Mouse (Mus musculus) gastrocnemius, adult 2 months (tissue): ENCODE measurements around the gene Cbx4. TPM values are rescaled to one million over a fixed set of nuclear protein-coding genes. Genes with fewer than 3 reads are reported as not detected.

Experiments used
- DNase-seq: peaks from one replicate; pipeline ENCODE4 v3.0.0; 2022
- H3K27ac ChIP-seq: fragments of 200-600 bp; 2 replicates; pipeline ENCODE4 v1.8.1; 2022; ENCODE audit warnings: mild to moderate bottlenecking
- H3K4me3 ChIP-seq: fragments of 200-600 bp; 2 replicates; pipeline ENCODE4 v1.8.1; 2022; ENCODE audit warnings: mild to moderate bottlenecking, moderate library complexity
- CTCF ChIP-seq: fragments of 200-600 bp; IDR thresholded peaks from 2 replicates; pipeline ENCODE4 v1.8.1; 2022; ENCODE audit warnings: antibody characterized with exemption, mild to moderate bottlenecking, moderate library complexity
- intact Hi-C: fragments of 180-260 bp; cut with DNase I; formaldehyde crosslinking; loops from one replicate; pipeline ENCODE4 v1.15.1; 2025
- total RNA-seq, 2 experiments: library from RNA; stranded (reverse); gene quantifications; 2 replicates each; pipeline ENCODE4 v1.2.3; 2021

Cbx4 gene
- total RNA-seq, 2 experiments from 2014 or later = 2.1 to 2.2 TPM

GRCm38 (mm10) chr11:119047261-119048132, 38.5 kb downstream of the Cbx4 start:
- Histone ChIP-seq H3K4me3 (no peak overlapping the region; the same call in 1 of the 2 replicates), H3K27ac (no peak overlapping the region)
- no peak; the same call in 1 of the 2 replicates for TF ChIP-seq CTCF
- intact Hi-C loops = no loop called here
- no peak for DNase-seq

DNA sequence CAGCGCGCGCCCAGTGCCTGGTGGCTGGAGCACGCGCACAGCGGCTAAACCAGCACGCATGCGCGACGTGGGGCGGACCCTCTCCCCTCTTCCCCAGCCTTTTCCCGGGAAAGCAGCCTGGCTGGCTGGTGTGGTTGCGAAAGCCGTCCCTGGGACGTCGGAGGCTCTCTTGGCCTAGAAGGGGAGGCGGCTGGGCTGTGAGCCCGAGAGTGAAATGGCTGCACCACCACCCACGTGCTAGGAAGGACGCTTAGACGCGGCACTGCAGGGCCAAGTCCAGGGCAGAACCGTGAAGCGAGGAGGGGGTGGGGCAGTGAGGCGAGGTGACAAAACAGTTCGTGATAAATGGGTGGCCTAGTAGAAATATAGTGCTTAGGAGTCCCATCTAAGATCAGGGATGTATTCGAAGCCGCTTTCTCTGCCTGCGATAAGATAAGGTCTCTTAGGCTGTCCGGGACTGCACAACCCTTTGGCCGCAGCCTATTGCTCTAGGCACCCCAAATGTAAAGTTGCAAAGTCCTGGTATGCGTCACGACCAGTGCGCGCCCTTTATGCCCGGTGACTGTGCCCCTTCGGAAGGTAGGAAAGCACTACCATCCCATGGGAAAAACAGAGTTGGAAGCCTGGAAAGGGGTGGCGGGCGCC, 39.3 kb downstream of the Cbx4 start:
- DNase-seq = peak; percentile 78
- H3K4me3 ChIP-seq = no peak overlapping the region; the same call in 1 of the 2 replicates
- intact Hi-C loops = no loop called here
- no peak for TF ChIP-seq CTCF
- no peak overlapping the region for H3K27ac ChIP-seq

- TF ChIP-seq CTCF = peak; percentile 28; the same call in 1 of the 2 replicates
- intact Hi-C loops = loop anchor here (5.0 kb wide), 2 partner anchors 43 to 83 kb away; partner anchors contain the start of gene Cbx4
- Histone ChIP-seq H3K27ac (no peak overlapping the region), H3K4me3 (peak overlapping the region; percentile 23; the same call in 1 of the 2 replicates)
- no peak for DNase-seq
Measured at GRCm38 (mm10) chr11:119044551-119045337, 41.3 kb downstream of the Cbx4 start.

GRCm38 (mm10) chr11:119043761-119044550, 42.1 kb downstream of the Cbx4 start:
- intact Hi-C loops = loop anchor here (5.0 kb wide), 2 partner anchors 43 to 83 kb away; partner anchors contain the start of gene Cbx4
- TF ChIP-seq CTCF = peak; percentile 61
- DNase-seq = no peak
- no peak overlapping the region for H3K27ac ChIP-seq
- H3K4me3 ChIP-seq = no peak overlapping the region

- TF ChIP-seq CTCF = no peak
- intact Hi-C loops = loop anchor here (5.0 kb wide), 2 partner anchors 44 to 84 kb away; partner anchors contain the start of gene Cbx4
- Histone ChIP-seq H3K4me3 (no peak overlapping the region), H3K27ac (no peak overlapping the region)
- DNase-seq = no peak
Measured at GRCm38 (mm10) chr11:119043273-119043540, 42.8 kb downstream of the Cbx4 start.

- no peak for DNase-seq
- Histone ChIP-seq H3K27ac (no peak overlapping the region), H3K4me3 (peak overlapping the region; percentile 0; the same call in 1 of the 2 replicates)
- no peak for TF ChIP-seq CTCF
- intact Hi-C loops = loop anchor here (5.0 kb wide), 2 partner anchors 45 to 85 kb away; partner anchors contain the start of gene Cbx4
Measured at GRCm38 (mm10) chr11:119042466-119043272, 43.4 kb downstream of the Cbx4 start.

DNA sequence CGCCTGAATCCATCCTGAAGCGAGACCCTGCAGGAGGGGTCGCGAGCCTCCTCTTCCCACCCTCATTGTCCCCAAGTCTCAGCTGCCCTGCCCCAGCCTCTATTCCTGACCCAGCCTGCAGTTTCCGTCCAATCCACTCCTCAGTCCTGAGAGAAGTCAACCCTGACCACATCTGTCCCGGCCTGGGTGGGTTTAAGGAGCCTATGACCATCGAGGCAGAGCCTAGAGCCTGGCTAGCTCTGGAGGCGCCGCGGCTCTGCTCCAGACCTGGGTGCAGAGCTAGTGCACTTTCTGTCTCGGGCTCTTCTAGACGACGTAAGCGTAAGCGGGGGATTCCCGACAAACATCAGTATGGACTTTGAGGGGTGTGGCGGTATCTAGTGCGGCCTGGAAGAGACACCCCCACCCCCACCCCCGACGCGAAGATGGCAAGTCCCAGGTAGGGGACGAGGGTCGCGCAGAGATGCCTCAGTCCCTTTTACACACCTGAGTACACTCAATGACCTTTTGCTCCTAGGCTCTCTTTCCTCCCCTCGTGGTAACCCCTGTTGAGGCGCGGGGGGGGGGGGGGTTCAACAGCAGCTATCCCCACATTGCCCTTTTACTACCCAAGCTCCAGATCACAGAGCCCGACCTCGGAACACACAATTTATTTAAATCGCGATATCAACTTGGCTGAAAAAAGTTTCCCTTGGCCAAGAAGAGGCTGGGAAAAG, 44.1 kb downstream of the Cbx4 start:
- Histone ChIP-seq H3K27ac (peak overlapping the region; percentile 95; the same call in 1 of the 2 replicates), H3K4me3 (peak overlapping the region; percentile 88)
- no peak for TF ChIP-seq CTCF
- intact Hi-C loops = loop anchor here (5.0 kb wide), 2 partner anchors 45 to 85 kb away; partner anchors contain the start of gene Cbx4
- no peak for DNase-seq

DNA sequence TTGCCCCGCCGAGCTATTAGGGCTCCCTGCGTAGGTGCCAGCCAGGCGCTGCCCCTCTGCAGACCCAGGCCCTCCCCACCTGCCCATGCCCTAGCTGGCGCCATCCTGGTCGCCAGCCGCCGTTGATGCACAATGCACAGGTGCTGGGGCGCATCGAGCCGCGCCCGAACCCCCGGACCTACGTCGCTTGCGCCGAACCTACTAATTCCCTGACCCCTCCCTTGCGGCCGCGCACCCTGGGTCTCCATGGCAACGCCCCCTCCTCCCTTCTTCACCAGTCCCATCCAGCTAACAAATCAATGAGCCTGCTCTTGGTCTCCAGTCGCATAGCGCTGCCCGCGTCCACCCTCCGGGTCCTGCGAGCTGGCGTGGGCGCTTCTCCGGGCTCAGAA, 44.7 kb downstream of the Cbx4 start:
- TF ChIP-seq CTCF = no peak
- intact Hi-C loops = loop anchor here (5.0 kb wide), 2 partner anchors 46 to 86 kb away; partner anchors contain the start of gene Cbx4
- DNase-seq = no peak
- Histone ChIP-seq H3K27ac (peak overlapping the region; percentile 95), H3K4me3 (peak overlapping the region; percentile 88)

- Histone ChIP-seq H3K27ac (peak within 1 kb of the TSS; percentile 95), H3K4me3 (peak within 1 kb of the TSS; percentile 88)
- TF ChIP-seq CTCF = no peak
- peak; percentile 100 for DNase-seq
- intact Hi-C loops = loop anchor here (5.0 kb wide), 2 partner anchors 47 to 87 kb away; partner anchors contain the start of gene Cbx4
Measured at GRCm38 (mm10) chr11:119040600-119041324, 45.3 kb downstream of the Cbx4 start, which contains the start of gene Cbx8. Cbx8 (minus strand) TSS chr11:119040969.
